Mouse (Mus musculus): ENCODE data around the gene Dnajc4.

- TF ChIP-seq CTCF (IDR thresholded peaks at IDR 0.05; ENCODE audit: low read depth, low read length), result no peak
- no peak for TF ChIP-seq EP300 (IDR thresholded peaks at IDR 0.05; ENCODE audit: insufficient read depth, low read depth, low read length)
These were observed 44.2 kb downstream of the Dnajc4 start for GRCm38 (mm10) chr19:6948186-6948585.
